Mouse (Mus musculus): ENCODE data around the gene Olfr1415. TPM values are rescaled to one million over a fixed set of nuclear protein-coding genes. Genes with fewer than 3 reads are reported as not detected.

Olfr1415 gene
- polyA plus RNA-seq (2017; shearing (Covaris generic)) = not detected

GRCm38 (mm10) chr1:92496001-92496400 lies at the start of gene Olfr1415:
Gene Olfr1415 (minus strand): TSS chr1:92496101.

GRCm38 (mm10) chr1:92518561-92518960 lies 22.7 kb upstream of the Olfr1415 start, which contains the start of gene Olfr1414:
Gene Olfr1414 (minus strand): TSS chr1:92518661.

GRCm38 (mm10) chr1:92485013-92485412 lies 10.9 kb downstream of the Olfr1415 start, which contains the start of gene Olfr1416:
Gene Olfr1416 (minus strand): TSS chr1:92485113.

GRCm38 (mm10) chr1:92473165-92474041 lies 22.5 kb downstream of the Olfr1415 start, which contains the start of gene Ndufa10:
Gene Ndufa10 (minus strand): TSS chr1:92473860.

Other genes with a start within 250 kb of the Olfr1415 start
- 100 to 1,000 TPM; 229 to 244 TPM for gene Ndufa10, start 22.2 kb downstream of the Olfr1415 start, polyA plus RNA-seq (2017; shearing (Covaris generic))
- gene Olfr1416, start 11.0 kb downstream of the Olfr1415 start, polyA plus RNA-seq (2017; shearing (Covaris generic)) = not detected
- 1 to 10 TPM in 1 of 2 experiments, not detected in 1; 1.5 TPM for gene Olfr1414, start 22.6 kb upstream of the Olfr1415 start, polyA plus RNA-seq (2017; shearing (Covaris generic))
- under 1 TPM in 1 of 2 experiments, not detected in 1; 0.28 TPM for gene Olfr1413, start 75.2 kb upstream of the Olfr1415 start, polyA plus RNA-seq (2017; shearing (Covaris generic))
- gene Olfr1412, start 89.7 kb upstream of the Olfr1415 start, polyA plus RNA-seq (2017; shearing (Covaris generic)) = under 1 TPM in 1 of 2 experiments, not detected in 1; 0.06 TPM
- under 1 TPM in 1 of 2 experiments, not detected in 1; 0.14 TPM for gene Olfr1411, start 98.3 kb upstream of the Olfr1415 start, polyA plus RNA-seq (2017; shearing (Covaris generic))
- not detected for gene Olfr1410, start 109.7 kb upstream of the Olfr1415 start, polyA plus RNA-seq (2017; shearing (Covaris generic))
- gene Olfr12, start 121.7 kb upstream of the Olfr1415 start, polyA plus RNA-seq (2017; shearing (Covaris generic)) = not detected
- gene Cops9, start 145.9 kb upstream of the Olfr1415 start, polyA plus RNA-seq (2017; shearing (Covaris generic)) = 100 to 1,000 TPM; 234 to 278 TPM
- 1 to 10 TPM in 1 of 2 experiments, under 1 TPM in 1; 0.99 to 2.5 TPM for gene Otos, start 152.7 kb upstream of the Olfr1415 start, polyA plus RNA-seq (2017; shearing (Covaris generic))

All from activated CD4-positive, CD25-positive, alpha-beta regulatory T cell (primary cell).